Mouse (Mus musculus): ENCODE results near the gene Cyp26b1.

GRCm38 (mm10) chr6:84570039-84570438, 23.7 kb downstream of the Cyp26b1 start:
- TF ChIP-seq POLR2A (IDR thresholded peaks at IDR 0.05; ENCODE audit: insufficient read length, low read depth), result no peak
- TF ChIP-seq E2F4 (IDR thresholded peaks at IDR 0.05; ENCODE audit: insufficient read depth), result no peak
- TF ChIP-seq REST (IDR thresholded peaks at IDR 0.05; ENCODE audit: insufficient read depth, insufficient read length), result no peak
- TF ChIP-seq USF1 (IDR thresholded peaks at IDR 0.05; ENCODE audit: low read depth), result no peak
- no peak for TF ChIP-seq MYOG (IDR thresholded peaks at IDR 0.05; ENCODE audit: control insufficient read depth in 1 of 3, insufficient read depth in 1 of 3, insufficient read length in 2 of 3, low read depth in 2 of 3)
- no peak for TF ChIP-seq SRF (IDR thresholded peaks at IDR 0.05; ENCODE audit: control insufficient read depth, insufficient read length, low read depth)
- TF ChIP-seq POLR2AphosphoS2 (IDR thresholded peaks at IDR 0.05; ENCODE audit: insufficient read length, low read depth), result no peak
- TF ChIP-seq MAX (IDR thresholded peaks at IDR 0.05; ENCODE audit: low read depth), result no peak
- TF ChIP-seq MYOD1 (IDR thresholded peaks at IDR 0.05; ENCODE audit: control insufficient read depth in 1 of 3, insufficient read length in 2 of 3, low read depth in 2 of 3), result no peak
- TF ChIP-seq CEBPB (IDR thresholded peaks at IDR 0.05; ENCODE audit: insufficient read depth, poor library complexity, severe bottlenecking), result no peak
- no peak for TF ChIP-seq TCF12 (IDR thresholded peaks at IDR 0.05; ENCODE audit: insufficient read depth, poor library complexity, severe bottlenecking)
- TF ChIP-seq TCF3 (IDR thresholded peaks at IDR 0.05; ENCODE audit: insufficient read length, low read depth), result no peak
